Mouse (Mus musculus) midbrain, embryonic 11.5 days (tissue): ENCODE results near the gene Cd300lg. TPM values are rescaled to one million over a fixed set of nuclear protein-coding genes. Genes with fewer than 3 reads are reported as not detected.

ENCODE experiments used
- ATAC-seq: fragments of 200-750 bp; cut with Nextera tagmentation; 2 replicates; pipeline ENCODE4 v1.8.0; 2017; ENCODE audit warnings: moderate TSS enrichment, moderate library complexity; ENCODE audit not compliant: low FRiP score
- DNase-seq: peaks from one replicate; pipeline ENCODE4 v3.0.0; 2015; ENCODE audit warnings: low spot score; ENCODE audit errors: missing footprints
- H3K27ac ChIP-seq: fragments of 300-500 bp; sonication (generic); 2 replicates; pipeline ENCODE4 v1.5.1; 2014; ENCODE audit warnings: low read depth, low read length
- H3K27me3 ChIP-seq: fragments of 300-500 bp; sonication (generic); 2 replicates; pipeline ENCODE4 v1.6.1; 2014; ENCODE audit warnings: mild to moderate bottlenecking, low read length, moderate library complexity, mixed read lengths; ENCODE audit not compliant: control insufficient read depth, insufficient read depth
- H3K36me3 ChIP-seq: fragments of 300-500 bp; sonication (generic); 2 replicates; pipeline ENCODE4 v1.6.1; 2014; ENCODE audit warnings: mild to moderate bottlenecking, low read length, moderate library complexity, mixed read lengths; ENCODE audit not compliant: control insufficient read depth, insufficient read depth
- H3K4me1 ChIP-seq: fragments of 300-500 bp; sonication (generic); 2 replicates; pipeline ENCODE4 v1.6.1; 2014; ENCODE audit warnings: low read length; ENCODE audit not compliant: control insufficient read depth, insufficient read depth
- H3K4me2 ChIP-seq: fragments of 300-500 bp; sonication (generic); 2 replicates; pipeline ENCODE4 v1.6.1; 2014; ENCODE audit warnings: mild to moderate bottlenecking, moderate library complexity
- H3K4me3 ChIP-seq: fragments of 300-500 bp; sonication (generic); 2 replicates; pipeline ENCODE4 v1.5.1; 2014; ENCODE audit warnings: low read depth, low read length
- H3K9ac ChIP-seq: fragments of 300-500 bp; sonication (generic); 2 replicates; pipeline ENCODE4 v1.6.1; 2014; ENCODE audit warnings: low read length
- H3K9me3 ChIP-seq: fragments of 300-500 bp; sonication (generic); 2 replicates; pipeline ENCODE4 v1.6.1; 2016; ENCODE audit warnings: low read length; ENCODE audit not compliant: control insufficient read depth
- WGBS: fragments of 180-500 bp; shearing (Covaris S2); extraction: QIAGEN DNeasy Blood & Tissue Kit; methylation state at CpG from one replicate; pipeline ENCODE4 v1.1.7; 2014; 5-methylcytosine and 5-hydroxymethylcytosine counted together
- polyA plus RNA-seq: library from polyadenylated mRNA; unstranded; fragments of >200 nt; fragmentation: Nextera tagmentation; extraction: Ambion mirVana; gene quantifications from 2 replicates; pipeline ENCODE4 v1.2.1, GENCODE M21; 2014

Gene Cd300lg
- polyA plus RNA-seq, 1 experiment from 2014 or later: 0.11 TPM

- ATAC-seq (no peak), DNase-seq (peak; percentile 54)
- no peaks in the 10 kb centered on the region for H3K9me3 ChIP-seq
- no peak overlapping the region for H3K9ac ChIP-seq
- no peak overlapping the region for H3K27ac ChIP-seq
- H3K4me3 ChIP-seq: no peak overlapping the region
- H3K4me1 ChIP-seq: no peaks in the 10 kb centered on the region
- 83% methylated on average over 5 of the region's 5 CpGs for WGBS
- H3K27me3 ChIP-seq: no peaks in the 10 kb centered on the region
- H3K36me3 ChIP-seq: peaks cover 3% of the 10 kb centered on the region; the same call in 1 of the 2 replicates
- H3K4me2 ChIP-seq: no peak overlapping the region
Observed at GRCm38 (mm10) chr11:102006688-102007087, 34.6 kb upstream of the Cd300lg start.

GRCm38 (mm10) chr11:102008372-102008771 lies 32.9 kb upstream of the Cd300lg start:
- Histone ChIP-seq H3K9me3 (no peaks in the 10 kb centered on the region), H3K9ac (no peak overlapping the region), H3K4me3 (no peak overlapping the region), H3K36me3 (peaks cover 5% of the 10 kb centered on the region; the same call in 1 of the 2 replicates), H3K27ac (no peak overlapping the region), H3K4me1 (no peaks in the 10 kb centered on the region), H3K27me3 (no peaks in the 10 kb centered on the region), H3K4me2 (no peak overlapping the region)
- DNase-seq: no peak
- 91% methylated on average over 8 of the region's 8 CpGs for whole genome bisulfite sequencing
- ATAC-seq: no peak

GRCm38 (mm10) chr11:102008954-102009637 lies 32.2 kb upstream of the Cd300lg start:
- WGBS: 89% methylated on average over 15 of the region's 15 CpGs
- no peak overlapping the region for H3K4me3 ChIP-seq
- no peak overlapping the region for H3K9ac ChIP-seq
- no peak overlapping the region for H3K4me2 ChIP-seq
- peak overlapping the region; percentile 3; the same call in 1 of the 2 replicates for H3K27ac ChIP-seq
- H3K9me3 ChIP-seq: no peaks in the 10 kb centered on the region
- H3K27me3 ChIP-seq: no peaks in the 10 kb centered on the region
- H3K36me3 ChIP-seq: peaks cover 5% of the 10 kb centered on the region; the same call in 1 of the 2 replicates
- no peaks in the 10 kb centered on the region for H3K4me1 ChIP-seq
- DNase-seq: no peak
- ATAC-seq: no peak

- ATAC-seq (peak; percentile 46; the same call in 1 of the 2 replicates), DNase-seq (no peak)
- H3K9ac ChIP-seq: no peak overlapping the region
- H3K4me1 ChIP-seq: no peaks in the 10 kb centered on the region
- peak overlapping the region; percentile 22; the same call in 1 of the 2 replicates for H3K27ac ChIP-seq
- H3K4me3 ChIP-seq: no peak overlapping the region
- H3K27me3 ChIP-seq: no peaks in the 10 kb centered on the region
- no peaks in the 10 kb centered on the region for H3K9me3 ChIP-seq
- no peak overlapping the region for H3K4me2 ChIP-seq
- WGBS: 78% methylated on average over 13 of the region's 13 CpGs
- peaks cover 2% of the 10 kb centered on the region; the same call in 1 of the 2 replicates for H3K36me3 ChIP-seq
Observed at GRCm38 (mm10) chr11:102010140-102010539, 31.2 kb upstream of the Cd300lg start.

- Histone ChIP-seq H3K4me1 (no peaks in the 10 kb centered on the region), H3K9me3 (no peaks in the 10 kb centered on the region), H3K4me2 (no peak overlapping the region), H3K4me3 (no peak overlapping the region), H3K27me3 (no peaks in the 10 kb centered on the region), H3K27ac (no peak overlapping the region), H3K9ac (no peak overlapping the region), H3K36me3 (peaks cover 2% of the 10 kb centered on the region; the same call in 1 of the 2 replicates)
- ATAC-seq: no peak
- no peak for DNase-seq
- 88% methylated on average over 8 of the region's 8 CpGs for WGBS
Observed at GRCm38 (mm10) chr11:102011510-102011909, 29.8 kb upstream of the Cd300lg start.

- ATAC-seq (no peak), DNase-seq (no peak)
- H3K36me3 ChIP-seq: peaks cover 2% of the 10 kb centered on the region; the same call in 1 of the 2 replicates
- H3K27ac ChIP-seq: no peak overlapping the region
- no peaks in the 10 kb centered on the region for H3K9me3 ChIP-seq
- no peaks in the 10 kb centered on the region for H3K27me3 ChIP-seq
- whole genome bisulfite sequencing: 88% methylated on average over 8 of the region's 8 CpGs
- H3K9ac ChIP-seq: no peak overlapping the region
- no peak overlapping the region for H3K4me2 ChIP-seq
- H3K4me3 ChIP-seq: no peak overlapping the region
- no peaks in the 10 kb centered on the region for H3K4me1 ChIP-seq
Observed at GRCm38 (mm10) chr11:102013201-102013600, 28.1 kb upstream of the Cd300lg start.

GRCm38 (mm10) chr11:102015472-102015871 lies 25.8 kb upstream of the Cd300lg start:
- Histone ChIP-seq H3K4me2 (no peak overlapping the region), H3K27me3 (no peaks in the 10 kb centered on the region), H3K9me3 (no peaks in the 10 kb centered on the region), H3K9ac (no peak overlapping the region), H3K4me3 (no peak overlapping the region), H3K36me3 (peaks cover 2% of the 10 kb centered on the region; the same call in 1 of the 2 replicates), H3K27ac (no peak overlapping the region), H3K4me1 (no peaks in the 10 kb centered on the region)
- ATAC-seq: no peak
- WGBS: 68% methylated on average over 6 of the region's 6 CpGs
- DNase-seq: peak; percentile 75

GRCm38 (mm10) chr11:102016136-102016535 lies 25.2 kb upstream of the Cd300lg start:
- no peaks in the 10 kb centered on the region for H3K9me3 ChIP-seq
- H3K4me1 ChIP-seq: no peaks in the 10 kb centered on the region
- H3K4me3 ChIP-seq: no peak overlapping the region
- H3K27ac ChIP-seq: no peak overlapping the region
- DNase-seq (peak; percentile 75), ATAC-seq (no peak)
- no peaks in the 10 kb centered on the region for H3K27me3 ChIP-seq
- no peak overlapping the region for H3K4me2 ChIP-seq
- peaks cover 2% of the 10 kb centered on the region; the same call in 1 of the 2 replicates for H3K36me3 ChIP-seq
- WGBS: 96% methylated on average over 1 of the region's 1 CpGs
- no peak overlapping the region for H3K9ac ChIP-seq

- no peak overlapping the region for H3K27ac ChIP-seq
- no peaks in the 10 kb centered on the region for H3K36me3 ChIP-seq
- no peaks in the 10 kb centered on the region for H3K27me3 ChIP-seq
- no peaks in the 10 kb centered on the region for H3K9me3 ChIP-seq
- no peaks in the 10 kb centered on the region for H3K4me1 ChIP-seq
- 83% methylated on average over 9 of the region's 9 CpGs for WGBS
- no peak overlapping the region for H3K4me3 ChIP-seq
- DNase-seq (no peak), ATAC-seq (no peak)
- H3K4me2 ChIP-seq: no peak overlapping the region
- H3K9ac ChIP-seq: no peak overlapping the region
Observed at GRCm38 (mm10) chr11:102019736-102020135, 21.6 kb upstream of the Cd300lg start.
